Comparison of ENCODE assay signal across 9 mouse cellular contexts in genomic region chr16:45582512-45582911, GRCm38 (mm10). TPM values are rescaled to one million over a fixed set of nuclear protein-coding genes. Genes with fewer than 3 reads are reported as not detected.
DNase-seq lines count a peak whose midpoint lies in the region; ATAC-seq and TF ChIP-seq lines count a peak whose summit lies in the region.
"Had no signal": no experiment of that assay in that cellular context is flagged by ENCODE, and none has a peak within 500 bp of the region (broad histone marks: within the 10 kb centered on the region; RNA-seq: fewer than 3 reads in every experiment).

No protein-coding gene starts in this region.

- peak; percentile 69; the same call in 1 of the 2 replicates for ATAC-seq in frontal cortex, adult (ENCODE audit: low TSS enrichment)

- H3K4me3 ChIP-seq in embryonic fibroblast, embryonic 13.5 days (ENCODE audit: insufficient read depth, low read length): no peak overlapping the region

- H3K4me1 ChIP-seq in embryonic fibroblast, embryonic 13.5 days (ENCODE audit: control insufficient read depth, insufficient read depth, low read length): no peaks in the 10 kb centered on the region

- TF ChIP-seq POLR2A in embryonic fibroblast, embryonic 13.5 days (IDR thresholded peaks at IDR 0.05; ENCODE audit: low read depth, low read length): no peak

- DNase-seq in frontal cortex, postnatal 25 days (ENCODE audit: low spot score in 2 of 2): no peak
- DNase-seq in right cerebral cortex, adult 18-20 months: peak; percentile 8
- no peak for DNase-seq in right cerebral cortex, postnatal 36 days (ENCODE audit: low spot score in 2 of 2)
- peak; percentile 20 for DNase-seq in right cerebral cortex, postnatal 4 days
- no peak for DNase-seq in adipocyte (ENCODE audit: low spot score)
- DNase-seq in urinary bladder, postnatal 25 days (ENCODE audit: low spot score): no peak

- 0 out of 2 replicates have a peak, but pooled peaks have one; percentile 22 for TF ChIP-seq CTCF in embryonic fibroblast, embryonic 13.5 days (IDR thresholded peaks at IDR 0.05; ENCODE audit: borderline replicate concordance, insufficient read depth, low read length)

- H3K27ac ChIP-seq in embryonic fibroblast, embryonic 13.5 days (ENCODE audit: insufficient read depth, low read length): no peak overlapping the region

RNA-seq across cellular contexts. Expression of gene Gcsam, which starts 27.7 kb away (rescaled TPM):
- polyA plus RNA-seq in embryonic fibroblast, embryonic 13.5 days (2011; ENCODE audit: insufficient read length, low read depth, missing spikeins): not detected in 2 replicates

RNA-seq across cellular contexts. Expression of gene Slc9c1, which starts 47.4 kb away (rescaled TPM):
- polyA plus RNA-seq in embryonic fibroblast, embryonic 13.5 days (2011; ENCODE audit: insufficient read length, low read depth, missing spikeins): not detected in 2 replicates
- polyA plus RNA-seq: intestine, embryonic 14.5 days had no signal

RNA-seq across cellular contexts. Expression of gene Gm17783, which starts 50.7 kb away (rescaled TPM):
- not detected in 2 replicates for polyA plus RNA-seq in embryonic fibroblast, embryonic 13.5 days (2011; ENCODE audit: insufficient read length, low read depth, missing spikeins)

Comparison
In these comparisons a context has a peak if more than half of its experiments do, and no peak if none do; other contexts are left out.
1. DNase-seq: peak in right cerebral cortex, adult 18-20 months (single experiment) and right cerebral cortex, postnatal 4 days (single experiment); none in frontal cortex, postnatal 25 days (0 of 2), right cerebral cortex, postnatal 36 days (0 of 2), adipocyte (single experiment) and urinary bladder, postnatal 25 days (single experiment).